Mouse (Mus musculus) urinary bladder, postnatal 36 days (tissue): ENCODE data around the gene Dynll1.
"Not testable (repeated sequence)": the region's sequence is repeated elsewhere in the genome, so short reads cannot be mapped to it uniquely, and the experiment has no call there.

ENCODE experiments used
- DNase-seq, 2 experiments: peaks; one replicate each; pipeline ENCODE4 v3.0.0; 2022; ENCODE audit warnings: low spot score in 2 of 2, mixed read lengths in 1 of 2

Dynll1 gene

DNA sequence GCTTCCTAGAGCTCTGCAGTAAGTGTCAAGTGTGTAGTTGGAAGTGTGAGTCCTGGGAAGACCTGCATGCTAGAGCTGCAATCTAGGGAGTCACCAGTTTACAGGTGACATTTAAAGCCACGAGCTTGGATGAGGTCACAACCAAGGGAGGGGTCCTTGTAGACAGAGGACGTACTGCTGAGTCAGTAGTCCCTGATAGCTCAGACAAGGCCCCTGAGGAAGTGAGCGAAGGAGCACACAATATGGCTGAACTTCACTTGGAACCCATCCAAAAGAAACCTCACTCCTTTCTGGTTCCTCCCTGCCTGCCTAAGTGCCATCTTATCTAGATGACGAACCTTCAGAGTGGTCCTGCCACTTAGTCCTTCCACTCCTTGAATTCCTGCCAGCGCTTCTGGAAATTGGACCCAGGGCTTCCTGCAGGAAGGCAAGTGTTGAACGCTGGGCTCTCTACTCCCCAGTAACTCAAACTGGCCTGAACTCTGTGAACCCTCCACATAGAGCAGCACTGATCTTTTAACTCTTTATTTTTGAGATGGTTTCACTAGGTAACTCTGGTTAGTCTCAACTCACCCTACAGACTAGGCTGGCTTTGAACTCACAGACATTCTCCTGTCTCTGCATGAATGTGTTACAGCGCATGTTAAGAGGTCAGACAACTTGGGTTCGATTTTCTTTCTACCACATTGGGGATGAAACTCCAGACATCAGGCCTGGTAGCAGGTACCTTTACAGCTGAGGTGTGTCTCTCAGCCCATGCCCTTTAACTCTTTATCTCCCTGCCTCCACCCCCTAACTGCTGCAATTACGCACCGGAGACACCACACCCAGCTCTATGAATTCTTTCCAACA, 12.2 kb upstream of the Dynll1 start:
- DNase-seq, result no peak

DNA sequence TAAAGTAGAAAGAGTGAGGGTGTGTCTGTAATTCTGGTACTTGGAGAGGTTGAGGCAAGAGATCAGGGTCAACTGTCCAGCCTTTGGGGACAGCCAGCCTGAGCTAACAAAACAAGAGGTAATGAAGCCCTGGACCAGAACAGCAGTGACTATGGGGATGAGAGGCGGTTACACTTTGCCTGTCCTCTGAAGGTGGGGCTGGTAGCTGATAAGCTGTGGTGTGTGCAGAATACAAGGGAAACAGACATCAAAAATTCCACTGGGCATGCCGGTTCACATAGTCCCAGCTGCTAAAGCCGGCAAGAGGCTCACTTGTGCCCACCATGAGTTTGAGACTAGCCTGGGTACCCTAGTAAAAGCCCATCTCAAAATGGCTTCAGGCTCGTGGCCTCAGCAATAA, 11.6 kb upstream of the Dynll1 start:
- no peak for DNase-seq

DNA sequence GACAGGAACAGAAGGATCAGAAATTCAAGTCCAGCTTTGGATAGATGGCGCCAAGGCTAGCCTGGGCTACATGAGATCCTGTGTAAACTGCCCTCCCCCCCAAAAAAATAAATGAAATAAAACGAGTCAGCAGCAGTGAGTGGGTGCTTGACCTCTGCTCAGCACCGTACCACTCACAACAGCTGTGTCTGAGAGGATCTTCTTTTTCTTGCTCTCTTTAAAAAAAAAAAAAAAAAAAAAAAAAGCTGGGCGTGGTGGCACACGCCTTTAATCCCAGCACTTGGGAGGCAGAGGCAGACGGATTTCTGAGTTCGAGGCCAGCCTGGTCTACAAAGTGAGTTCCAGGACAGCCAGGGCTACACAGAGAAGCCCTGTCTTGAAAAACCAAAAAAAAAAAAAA, 1.4 kb upstream of the Dynll1 start:
- not testable (repeated sequence) for DNase-seq

DNA sequence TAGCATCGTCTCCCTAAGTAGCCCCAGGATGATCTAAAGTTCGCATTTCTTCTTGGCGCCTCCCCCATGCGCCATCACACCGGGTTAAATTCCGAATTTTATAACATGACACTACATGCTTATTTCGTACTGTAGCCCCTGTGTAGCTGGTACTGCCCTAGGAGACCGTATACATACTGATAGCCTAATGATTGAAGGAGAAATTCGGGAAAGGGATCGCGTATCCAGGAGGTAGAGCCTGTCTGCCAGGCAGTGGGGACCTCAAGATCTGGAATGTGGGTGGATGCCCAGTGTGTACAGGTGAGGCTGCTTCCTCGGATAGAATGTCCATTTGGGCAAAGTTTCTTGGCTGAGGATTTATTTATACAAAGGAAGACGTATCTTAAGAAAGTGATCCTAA, 816 bp upstream of the Dynll1 start:
- no peak for DNase-seq

DNA sequence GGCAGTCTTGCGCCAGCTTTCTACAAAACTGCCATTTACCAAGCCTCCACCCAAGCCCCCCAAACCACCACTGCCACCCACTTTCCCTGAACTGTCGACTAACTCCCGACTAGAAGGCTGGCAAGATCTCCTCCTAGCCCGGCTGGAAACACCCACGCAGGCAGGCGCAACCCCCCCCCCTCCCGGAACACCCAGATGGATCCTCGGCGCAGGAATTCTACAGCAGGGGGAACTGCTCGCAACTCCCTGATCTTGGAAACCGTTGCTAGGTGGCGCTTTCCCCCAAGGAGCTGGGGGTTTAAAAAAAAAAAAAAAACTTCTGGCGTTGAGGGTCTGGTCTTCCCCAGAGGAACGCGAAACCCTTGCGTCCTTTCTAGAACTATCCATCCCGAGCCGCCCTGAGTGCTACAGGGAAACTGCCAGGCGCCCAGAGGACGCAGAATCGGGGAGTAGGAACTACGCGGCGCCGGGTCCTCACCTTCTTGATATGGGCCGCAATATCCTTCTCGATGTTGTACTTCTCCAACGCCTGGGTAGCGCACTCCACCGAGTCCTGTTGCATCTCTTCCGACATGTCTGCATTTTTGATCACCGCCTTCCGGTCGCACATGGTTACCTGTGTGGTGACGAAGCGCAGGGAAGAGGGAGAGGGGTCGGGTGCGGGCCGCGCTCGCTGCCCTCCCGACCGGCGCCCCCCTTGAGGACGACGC, 609 bp downstream of the Dynll1 start:
- peak; percentile 36 to 48 for DNase-seq

DNA sequence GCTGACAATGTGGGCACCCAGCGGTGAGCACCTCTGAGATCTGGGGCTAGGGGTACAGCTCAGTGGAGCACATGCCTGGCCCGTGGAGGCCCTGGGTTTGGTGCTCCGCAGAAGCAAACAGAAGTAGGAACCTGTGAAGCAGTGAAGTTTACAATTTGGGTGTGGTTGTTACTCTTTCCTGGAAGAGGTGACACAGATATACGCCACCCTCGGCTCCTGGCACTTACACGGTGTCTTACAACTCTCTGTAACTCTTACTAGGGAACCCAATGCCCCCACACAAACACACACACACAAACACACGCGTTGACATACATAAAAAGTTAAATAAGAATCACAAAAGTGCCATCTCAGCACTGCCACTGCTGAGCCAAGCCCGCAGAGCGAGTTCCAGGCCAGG, 4.5 kb downstream of the Dynll1 start:
- no peak for DNase-seq

DNA sequence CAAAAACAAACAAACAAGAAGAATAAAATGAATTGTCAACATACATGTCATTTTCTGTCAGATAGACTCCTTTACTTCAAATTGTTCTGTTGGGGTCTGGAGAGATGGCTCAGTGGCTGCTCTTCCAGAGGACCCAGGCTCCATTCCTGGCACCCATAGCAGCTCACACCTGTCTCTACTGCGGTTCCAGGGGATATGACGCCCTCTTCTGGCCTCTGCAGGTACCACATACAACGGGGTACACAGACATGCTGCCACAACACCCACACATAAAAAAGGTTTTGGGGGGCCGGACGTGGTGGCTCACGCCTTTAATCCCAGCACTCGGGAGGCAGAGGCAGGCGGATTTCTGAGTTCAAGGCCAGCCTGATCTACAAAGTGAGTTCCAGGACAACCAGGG, 6.6 kb downstream of the Dynll1 start:
- DNase-seq, result no peak

DNA sequence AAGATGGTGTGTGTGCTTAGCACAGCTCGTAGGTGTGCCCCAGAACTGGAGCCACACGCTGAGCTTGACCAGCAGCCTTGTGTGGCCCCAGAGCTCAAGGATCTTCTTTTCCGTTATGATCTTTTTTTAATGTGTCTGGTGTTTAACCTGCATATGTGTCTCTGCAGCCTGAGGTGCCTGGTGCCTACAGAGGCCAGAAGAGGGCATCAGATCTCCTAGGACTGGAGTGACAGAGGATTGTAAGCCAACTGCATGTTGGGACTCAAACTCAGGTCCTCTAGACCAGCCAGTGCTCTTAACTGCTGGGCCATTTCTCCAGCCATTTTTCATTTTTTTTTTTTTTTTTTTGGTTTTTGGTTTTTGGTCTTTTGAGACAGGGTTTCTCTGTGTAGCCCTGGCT, 16.1 kb downstream of the Dynll1 start:
- no peak for DNase-seq

DNA sequence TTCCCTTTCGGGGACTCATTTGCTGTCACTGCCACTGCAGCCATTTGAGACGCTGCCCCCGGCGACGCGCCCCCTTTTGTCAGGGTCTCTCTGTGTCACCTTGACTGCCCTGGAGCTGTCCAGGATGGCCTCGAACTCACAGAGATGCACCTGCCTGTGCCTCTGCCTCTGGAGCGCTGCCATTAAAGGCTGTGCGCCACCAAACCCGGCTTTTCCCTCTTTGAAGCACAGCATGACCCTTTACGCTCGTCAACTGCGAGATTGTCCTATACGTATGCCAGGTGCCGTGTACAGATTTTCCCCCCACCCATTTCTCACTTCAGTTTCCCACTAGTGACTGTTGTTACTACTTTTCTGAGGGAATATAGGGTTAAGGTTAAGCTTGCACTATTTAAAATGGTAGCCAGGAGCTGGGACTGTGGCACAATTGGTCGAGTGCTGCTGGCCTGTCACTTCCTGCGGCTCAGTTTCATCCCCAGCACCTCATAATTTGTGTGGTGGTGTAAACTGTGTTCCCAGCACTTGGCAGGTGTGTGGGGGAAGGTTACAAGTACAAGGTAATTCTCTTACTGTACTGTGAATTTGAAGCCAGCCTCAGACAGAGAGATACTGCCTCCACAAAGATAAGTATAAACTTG, 20.6 kb downstream of the Dynll1 start:
- no peak for DNase-seq

DNA sequence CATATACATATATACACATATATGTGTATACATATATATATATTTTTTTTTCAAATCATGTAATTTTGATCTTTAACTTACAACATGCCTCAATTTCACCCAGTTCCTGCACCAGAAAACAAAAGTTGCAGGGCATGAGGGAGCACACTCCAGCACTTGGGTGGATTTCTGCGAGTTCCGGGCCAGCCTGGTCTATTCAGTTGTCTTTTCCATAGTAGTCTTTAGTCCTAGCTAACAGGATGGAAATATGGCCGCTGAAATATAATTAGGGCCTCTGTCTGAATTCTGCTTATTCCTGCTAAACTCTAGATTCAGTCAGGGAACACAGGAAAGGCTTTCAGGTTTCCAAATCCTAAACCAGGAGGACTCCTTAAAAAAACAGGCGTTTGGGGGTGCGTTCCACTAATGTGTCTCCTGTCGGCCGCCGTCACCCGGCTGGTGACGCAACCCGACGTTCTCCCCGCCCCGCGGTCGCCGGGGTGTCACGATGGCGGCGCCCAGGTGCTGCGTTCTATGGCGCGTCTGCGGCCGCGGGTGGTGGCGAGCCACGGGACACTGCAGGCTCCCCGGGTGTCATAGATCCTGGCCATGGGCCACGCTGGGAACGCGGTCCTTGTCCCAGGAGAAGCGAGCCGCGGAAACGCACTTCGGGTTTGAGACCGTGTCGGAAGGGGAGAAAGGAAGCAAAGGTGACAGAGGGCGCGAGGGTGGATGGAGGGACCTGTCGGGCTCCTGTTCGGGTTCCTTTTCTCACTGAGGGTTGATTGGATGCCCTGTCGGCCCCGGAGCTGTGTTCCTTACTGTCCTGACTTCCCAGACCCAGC, 21.4 kb downstream of the Dynll1 start, which contains the start of gene Coq5:
Gene Coq5, plus strand, starts transcription at position 441 of the 824 bp plus-strand sequence.
- DNase-seq, result peak; percentile 76 to 84

DNA sequence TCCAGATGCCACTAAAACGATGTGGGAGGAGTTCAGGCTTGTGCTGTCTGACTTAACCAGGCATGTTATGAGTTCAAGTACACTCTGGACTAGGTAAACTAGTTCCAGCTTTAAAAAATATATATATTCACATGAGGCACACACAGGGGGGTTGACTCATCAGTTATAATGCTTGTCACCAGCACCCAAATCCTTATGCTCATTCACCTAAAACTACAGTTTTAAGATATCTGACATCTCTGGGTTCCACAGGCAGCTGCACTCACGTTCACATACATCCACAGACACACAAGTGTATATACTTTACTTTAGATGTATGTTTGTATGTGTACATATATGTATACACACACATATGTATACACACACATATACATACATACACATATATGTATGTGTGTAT, 22.0 kb downstream of the Dynll1 start:
- no peak for DNase-seq

DNA sequence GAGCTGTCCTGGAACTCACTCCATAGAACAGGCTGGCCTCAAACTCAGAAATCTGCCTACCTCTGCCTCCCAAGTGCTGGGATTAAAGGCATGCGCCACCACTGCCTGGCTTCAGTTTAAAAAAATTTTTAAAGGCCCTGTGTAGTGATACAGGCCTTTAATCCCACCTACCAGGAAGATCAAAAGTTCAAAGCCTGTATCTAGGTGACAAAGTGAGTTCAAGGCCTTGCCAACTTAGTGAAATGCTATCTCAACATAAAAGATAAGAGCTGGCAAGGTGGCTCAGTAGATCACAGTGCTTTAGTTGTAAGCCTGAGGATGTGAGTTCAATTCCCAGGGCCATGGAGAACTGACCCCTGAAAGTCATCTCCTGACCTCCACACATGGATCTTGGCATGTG, 22.7 kb downstream of the Dynll1 start:
- no peak for DNase-seq

DNA sequence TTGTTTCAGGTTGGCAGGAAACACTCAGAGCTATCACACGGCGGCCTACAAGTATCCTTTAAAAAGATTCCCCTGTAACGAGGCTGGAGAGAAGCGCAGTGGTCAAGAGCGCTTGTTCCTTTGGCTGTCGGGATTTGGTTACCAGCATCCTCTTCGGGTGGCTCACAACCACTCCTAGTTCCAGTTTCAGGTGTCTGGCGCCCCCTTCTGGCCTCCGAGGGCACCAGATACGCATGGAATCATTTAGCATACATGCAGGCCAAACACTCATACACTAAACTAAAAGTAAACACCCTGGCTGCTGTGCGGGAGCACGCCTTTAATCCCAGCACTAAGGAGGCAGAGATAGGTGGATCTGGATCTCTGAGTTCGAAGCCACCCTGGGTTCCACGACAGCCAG, 24.8 kb downstream of the Dynll1 start:
- DNase-seq, result no peak

DNA sequence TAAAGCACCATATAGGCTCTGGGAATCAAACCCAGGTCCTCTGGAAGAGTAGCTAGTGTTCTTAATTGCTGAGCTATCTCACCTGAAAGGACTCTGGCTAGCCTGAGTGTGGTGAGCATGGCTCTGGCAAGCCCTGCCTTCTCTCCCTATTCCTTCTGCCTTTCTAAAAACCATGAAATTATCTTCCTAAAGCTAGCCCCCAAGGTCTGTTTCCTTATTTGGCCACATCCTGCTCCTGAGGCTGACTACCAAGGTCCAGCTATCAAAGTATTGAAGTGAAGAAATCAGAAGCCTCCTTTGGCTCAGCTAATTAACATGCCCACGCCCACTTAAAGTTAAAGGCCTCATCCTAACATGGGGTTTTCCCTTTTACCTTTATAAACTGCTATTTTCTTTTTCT, 26.0 kb downstream of the Dynll1 start:
- DNase-seq, result no peak

DNA sequence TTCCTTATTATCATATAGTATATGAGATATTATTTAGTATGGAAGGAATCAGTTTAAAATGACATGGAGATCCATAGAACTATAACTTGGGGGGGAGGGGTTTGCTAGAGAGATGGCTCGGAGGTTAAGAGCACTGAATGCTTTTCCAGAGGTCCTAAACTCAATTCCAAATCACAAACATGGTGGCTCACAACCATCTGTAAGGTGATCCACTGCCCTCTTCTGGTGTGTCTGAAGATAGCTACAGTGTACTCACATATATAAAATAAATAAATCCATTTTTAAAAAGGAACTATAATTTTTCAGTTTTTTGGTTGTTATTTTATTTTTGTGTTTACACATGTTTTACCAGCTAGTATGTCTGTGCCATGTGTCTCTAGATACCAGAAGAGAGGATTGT, 26.4 kb downstream of the Dynll1 start:
- no peak for DNase-seq

DNA sequence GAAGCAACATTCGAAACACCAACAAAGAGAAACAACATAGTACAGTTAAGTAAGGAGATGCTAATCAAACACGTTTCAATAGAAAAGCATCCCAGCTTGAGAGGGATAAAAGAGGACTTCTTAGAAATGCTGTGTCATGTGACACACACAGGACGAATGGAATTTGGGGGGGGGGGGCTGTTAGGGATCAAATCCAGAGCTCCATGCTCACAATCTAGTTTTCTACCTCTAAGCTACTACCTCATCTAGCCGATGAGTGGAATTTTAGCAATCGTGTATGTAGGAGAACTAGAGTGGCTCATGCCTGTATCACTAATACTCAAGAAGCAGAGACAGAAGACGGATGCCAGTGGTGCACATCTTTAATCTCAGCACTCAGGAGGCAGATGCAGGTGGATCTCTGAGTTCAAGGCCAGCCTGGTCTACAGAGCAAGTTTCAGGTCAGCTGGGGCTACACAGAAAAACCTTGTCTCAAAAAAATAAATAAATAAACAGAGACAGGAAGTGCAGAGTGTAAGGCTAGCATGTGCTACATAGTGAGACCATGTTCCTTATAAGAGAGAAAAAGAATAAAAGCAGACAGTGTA, 27.2 kb downstream of the Dynll1 start:
- no peak for DNase-seq

DNA sequence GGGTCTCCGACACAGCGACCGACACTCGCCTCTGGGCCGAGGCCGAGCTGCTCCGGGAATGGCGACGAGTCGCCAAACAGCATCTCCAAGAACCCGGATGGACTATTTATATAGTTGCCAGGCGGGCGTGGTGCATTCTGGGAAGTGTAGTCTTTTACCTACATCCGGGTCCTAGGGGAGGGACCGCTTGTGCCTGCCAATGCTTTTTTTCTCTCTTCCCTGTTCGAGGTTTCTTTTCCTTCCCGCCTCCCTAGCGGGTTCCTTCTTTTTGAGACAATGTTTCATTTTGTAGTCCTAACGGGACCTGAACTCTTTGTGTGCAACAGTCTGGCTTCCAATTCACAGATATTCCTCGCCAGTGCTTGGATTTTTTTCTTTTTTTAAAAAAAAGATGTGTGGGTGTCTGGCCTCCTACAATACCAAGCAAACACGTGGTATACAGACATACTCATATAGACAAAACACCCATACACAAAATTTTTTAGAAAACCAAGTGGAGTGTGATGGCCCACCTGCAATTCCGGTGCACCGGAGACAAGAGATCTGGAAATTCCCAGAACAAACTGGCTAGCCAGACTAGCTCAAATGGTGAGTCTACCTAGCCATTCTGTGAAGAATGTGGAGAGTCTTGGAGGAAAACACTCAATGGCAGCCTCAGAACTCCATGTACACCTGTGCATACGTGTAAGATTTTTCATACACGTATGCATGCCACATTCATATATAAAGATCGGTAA, 27.8 kb downstream of the Dynll1 start, which contains the start of gene Rnf10:
Gene Rnf10, minus strand, starts transcription at position 87 of the 737 bp plus-strand sequence.
- DNase-seq, result peak; percentile 98 to 99

DNA sequence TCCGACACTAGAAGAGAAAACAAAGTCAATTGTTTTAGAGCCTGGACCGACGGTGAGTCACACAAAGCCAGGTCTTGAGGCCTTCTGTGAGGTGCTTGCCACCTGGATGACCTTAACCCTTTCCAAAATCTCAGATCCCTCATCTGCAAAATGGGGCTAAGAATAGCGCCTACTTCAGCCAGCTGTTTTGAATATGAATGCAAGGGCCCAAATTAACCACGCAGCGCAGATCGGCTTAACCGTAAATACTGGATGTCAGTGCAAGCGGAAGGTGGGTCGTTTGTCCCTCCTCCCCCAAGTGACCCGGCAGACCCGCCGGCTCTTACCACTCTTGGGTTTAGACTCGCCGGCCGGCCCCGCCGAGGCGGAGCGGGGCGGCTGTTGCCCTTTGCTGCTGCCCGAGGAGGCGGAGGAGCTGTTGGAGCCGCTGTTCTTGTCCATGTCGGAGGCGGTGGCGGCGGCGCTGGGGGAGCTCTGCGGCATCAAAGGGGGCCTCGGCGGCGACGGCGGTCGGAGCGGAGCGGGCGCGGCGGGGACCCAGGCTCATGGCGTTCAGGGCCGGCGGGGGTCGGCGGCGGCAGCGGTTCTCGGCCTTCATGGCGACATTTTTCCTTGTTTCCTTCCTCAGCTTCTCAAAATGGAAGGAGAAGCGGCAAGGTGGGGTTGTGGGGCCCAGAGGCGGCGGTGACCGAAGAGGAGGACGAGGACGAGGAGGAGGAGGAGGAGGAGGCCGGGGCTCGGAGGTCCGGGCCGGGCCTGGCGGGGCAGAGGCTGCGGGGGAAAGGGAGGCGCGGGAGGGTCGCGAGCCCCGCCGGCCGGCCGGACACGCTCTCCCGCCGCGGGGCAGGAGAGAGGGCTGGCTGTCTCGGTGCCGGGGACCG, 28.6 kb downstream of the Dynll1 start:
- DNase-seq, result peak in 1 of 2 experiments; percentile 32

DNA sequence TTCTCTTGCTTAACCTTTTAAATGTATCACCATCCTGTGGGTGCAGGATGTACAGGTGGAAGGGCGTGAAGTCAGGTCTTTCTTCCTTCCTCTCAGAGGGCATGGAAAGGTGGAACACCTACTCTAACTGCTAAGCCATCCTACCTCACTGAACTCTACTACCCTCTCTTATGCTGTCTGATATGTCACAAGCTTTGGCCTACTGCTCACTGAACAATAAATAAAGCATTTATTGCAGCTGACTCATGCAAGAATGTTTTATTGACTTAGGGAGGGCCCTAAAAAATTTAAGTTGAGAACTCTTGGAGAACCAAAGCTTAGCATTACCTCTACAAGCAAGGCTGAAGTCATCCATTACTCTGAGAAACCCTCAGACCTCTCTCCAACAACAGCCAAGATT, 30.8 kb downstream of the Dynll1 start:
- DNase-seq, result no peak

DNA sequence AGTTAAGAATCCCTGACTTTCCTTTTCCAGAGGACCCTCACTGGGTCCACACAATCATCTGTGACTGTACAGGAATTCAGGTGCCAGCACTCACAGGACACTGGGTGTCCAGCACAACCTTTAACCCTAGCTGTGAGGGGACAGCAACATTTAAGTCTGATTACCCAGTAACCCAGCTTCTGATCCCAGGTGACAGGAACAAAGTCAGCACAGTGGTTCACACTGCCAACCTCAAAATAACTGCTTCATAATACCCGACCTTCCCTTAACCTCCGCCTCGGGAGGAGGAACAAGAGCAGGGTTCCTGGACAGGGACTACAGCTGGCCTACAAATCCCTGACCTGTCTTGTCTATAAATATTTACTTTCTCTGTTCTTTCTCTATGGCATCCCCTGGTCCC, 32.5 kb downstream of the Dynll1 start:
- no peak for DNase-seq
